Mouse (Mus musculus): ENCODE measurements around the gene Tmem117.

DNA sequence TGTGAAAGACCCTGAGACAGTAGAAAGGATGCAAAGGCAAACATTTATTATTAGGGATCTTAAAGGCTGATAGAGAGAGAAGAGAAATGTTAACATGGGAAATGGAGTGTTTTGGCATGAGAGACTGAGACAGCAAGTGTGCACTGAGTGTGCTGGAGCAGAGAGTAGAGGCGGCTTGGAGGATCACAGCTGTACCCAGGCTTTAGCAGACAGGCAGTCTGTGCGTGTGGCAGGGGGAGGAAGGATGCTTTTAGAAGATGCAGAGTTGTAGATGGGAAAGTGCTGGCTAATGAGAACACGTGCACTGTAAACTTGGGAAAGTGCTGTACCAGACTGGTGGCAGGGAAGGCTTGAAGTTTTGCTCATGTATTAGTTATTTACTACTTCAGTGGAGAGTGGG, 301.7 kb downstream of the Tmem117 start:
- TF ChIP-seq CTCF (IDR thresholded peaks at IDR 0.05) (no peak), EP300 (IDR thresholded peaks at IDR 0.05; ENCODE audit: insufficient read depth, low read depth, low read length) (no peak), POLR2A (IDR thresholded peaks at IDR 0.05; ENCODE audit: insufficient read depth, low read depth, low read length) (no peak)

Measured in heart, adult 2 months (tissue).